Mouse (Mus musculus): Measurements from ENCODE around the gene Cipc.

Cipc gene

GRCm38 (mm10) chr12:86961589-86962344 is 14.9 kb downstream of the Cipc start:
- no peak for DNase-seq

GRCm38 (mm10) chr12:86964278-86965057 is 17.6 kb downstream of the Cipc start:
- DNase-seq = no peak

GRCm38 (mm10) chr12:86965237-86965799 is 18.5 kb downstream of the Cipc start:
- no peak for DNase-seq

GRCm38 (mm10) chr12:86968468-86969219 is 21.8 kb downstream of the Cipc start:
- peak; percentile 66 for DNase-seq

- DNase-seq = no peak
These were observed 22.4 kb downstream of the Cipc start for GRCm38 (mm10) chr12:86969220-86969601.

- no peak for DNase-seq
These were observed 24.2 kb downstream of the Cipc start for GRCm38 (mm10) chr12:86971089-86971488.

- peak; percentile 56 for DNase-seq
These were observed 26.4 kb downstream of the Cipc start for GRCm38 (mm10) chr12:86973216-86973615.

- peak; percentile 65 for DNase-seq
These were observed 26.9 kb downstream of the Cipc start for GRCm38 (mm10) chr12:86973706-86974105.

GRCm38 (mm10) chr12:86974387-86975288 is 27.8 kb downstream of the Cipc start:
- peak; percentile 57 for DNase-seq

- no peak for DNase-seq
These were observed 28.9 kb downstream of the Cipc start for GRCm38 (mm10) chr12:86975761-86976160.

GRCm38 (mm10) chr12:86976511-86977168 is 29.8 kb downstream of the Cipc start:
- DNase-seq = no peak

GRCm38 (mm10) chr12:86977833-86978232 is 31.0 kb downstream of the Cipc start:
- DNase-seq = peak; percentile 69

- DNase-seq = no peak
These were observed 34.3 kb downstream of the Cipc start for GRCm38 (mm10) chr12:86981180-86981579.

- peak; percentile 56 for DNase-seq
These were observed 36.8 kb downstream of the Cipc start for GRCm38 (mm10) chr12:86983470-86984193.

GRCm38 (mm10) chr12:86984194-86984555 is 37.3 kb downstream of the Cipc start:
- no peak for DNase-seq

GRCm38 (mm10) chr12:86986562-86986961 is 39.7 kb downstream of the Cipc start:
- DNase-seq = no peak

- no peak for DNase-seq
These were observed 41.4 kb downstream of the Cipc start for GRCm38 (mm10) chr12:86988227-86988626.

GRCm38 (mm10) chr12:86989378-86989777 is 42.5 kb downstream of the Cipc start:
- no peak for DNase-seq

GRCm38 (mm10) chr12:86989890-86990754 is 43.3 kb downstream of the Cipc start, which contains the start of gene Zdhhc22:
Gene Zdhhc22 (minus strand): TSS chr12:86990430.
- no peak for DNase-seq

- no peak for DNase-seq
These were observed 43.9 kb downstream of the Cipc start for GRCm38 (mm10) chr12:86990755-86991110.
